Mouse (Mus musculus) forebrain, embryonic 14.5 days (tissue): ENCODE results near the gene 1810055G02Rik. TPM values are rescaled to one million over a fixed set of nuclear protein-coding genes. Genes with fewer than 3 reads are reported as not detected.

Source experiments
- ATAC-seq: fragments of 200-750 bp; cut with Nextera tagmentation; 2 replicates; pipeline ENCODE4 v1.8.0; 2017; ENCODE audit warnings: mild to moderate bottlenecking, moderate library complexity
- DNase-seq: peaks from one replicate; pipeline ENCODE4 v3.0.0-alpha.2; 2015; ENCODE audit warnings: low spot score
- H3K27ac ChIP-seq: fragments of 300-500 bp; sonication (generic); 2 replicates; pipeline ENCODE4 v1.5.1; 2014; ENCODE audit warnings: low read depth, mild to moderate bottlenecking, control low read depth, low read length, moderate library complexity
- H3K27me3 ChIP-seq: fragments of 300-500 bp; sonication (generic); replicated peaks from 2 replicates; pipeline ENCODE4 v1.6.1; 2014; ENCODE audit warnings: low read length, control low read depth, mixed read lengths; ENCODE audit not compliant: control insufficient read depth, insufficient read depth
- H3K36me3 ChIP-seq: fragments of 300-500 bp; sonication (generic); 2 replicates; pipeline ENCODE4 v1.6.1; 2014; ENCODE audit warnings: low read length, control low read depth; ENCODE audit not compliant: control insufficient read depth, insufficient read depth
- H3K4me1 ChIP-seq: fragments of 300-500 bp; sonication (generic); 2 replicates; pipeline ENCODE4 v1.6.1; 2014; ENCODE audit warnings: antibody characterized with exemption, low read length, control low read depth; ENCODE audit not compliant: control insufficient read depth, insufficient read depth
- H3K4me2 ChIP-seq: fragments of 300-500 bp; sonication (generic); 2 replicates; pipeline ENCODE4 v1.6.1; 2014; ENCODE audit warnings: mild to moderate bottlenecking, control low read depth, low read length
- H3K4me3 ChIP-seq: fragments of 300-500 bp; sonication (generic); 2 replicates; pipeline ENCODE4 v1.5.1; 2014; ENCODE audit warnings: low read depth, low read length, control low read depth
- H3K9ac ChIP-seq: fragments of 300-500 bp; sonication (generic); 2 replicates; pipeline ENCODE4 v1.6.1; 2014; ENCODE audit warnings: mild to moderate bottlenecking, low read length, control low read depth, moderate library complexity
- H3K9me3 ChIP-seq: fragments of 300-500 bp; sonication (generic); replicated peaks from 2 replicates; pipeline ENCODE4 v1.6.1; 2016; ENCODE audit warnings: low read length, control low read depth, mixed read lengths; ENCODE audit not compliant: control insufficient read depth
- WGBS: fragments of 180-500 bp; shearing (Covaris S2); extraction: QIAGEN DNeasy Blood & Tissue Kit; methylation state at CpG from one replicate; pipeline ENCODE4 v1.1.7; 2014; 5-methylcytosine and 5-hydroxymethylcytosine counted together
- polyA plus RNA-seq: library from polyadenylated mRNA; unstranded; fragments of >200 nt; fragmentation: Nextera tagmentation; extraction: Ambion mirVana; gene quantifications from 2 replicates; pipeline ENCODE4 v1.2.1, GENCODE M21; 2014

Gene 1810055G02Rik
- polyA plus RNA-seq, 1 experiment from 2014 or later, result 29.7 TPM

- Histone ChIP-seq H3K4me1 (peaks cover 11% of the 10 kb centered on the region), H3K4me3 (no peak overlapping the region), H3K9me3 (no peaks in the 10 kb centered on the region), H3K27me3 (no peaks in the 10 kb centered on the region), H3K36me3 (no peaks in the 10 kb centered on the region), H3K4me2 (no peak overlapping the region), H3K27ac (no peak overlapping the region), H3K9ac (no peak overlapping the region)
- DNase-seq (peak; percentile 45), ATAC-seq (no peak)
- 43% methylated on average over 1 of the region's 1 CpGs for WGBS
Observed at GRCm38 (mm10) chr19:3706258-3706657, 1.8 kb upstream of the 1810055G02Rik start.

DNA sequence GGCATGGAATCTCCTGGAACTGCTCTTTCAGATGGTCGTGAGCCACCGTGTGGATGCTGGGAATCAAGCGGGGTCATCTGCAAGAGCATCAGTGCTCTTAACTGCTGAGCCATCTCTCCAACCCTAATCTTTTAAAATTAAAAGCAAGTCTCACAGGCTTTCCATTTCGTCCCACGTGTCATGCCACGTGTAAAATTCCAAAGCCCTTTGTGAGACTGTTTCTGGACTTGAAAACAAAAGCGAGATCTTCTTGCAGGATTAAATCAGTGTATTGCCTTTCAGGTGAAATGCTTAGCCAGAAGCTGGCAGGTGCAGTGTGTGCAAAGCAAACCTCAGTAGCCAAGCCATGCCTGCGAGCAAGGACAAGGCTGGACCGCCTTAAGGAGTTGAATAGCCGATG, 540 bp upstream of the 1810055G02Rik start:
- Histone ChIP-seq H3K9me3 (no peaks in the 10 kb centered on the region), H3K4me3 (peak overlapping the region; percentile 82), H3K9ac (peak overlapping the region; percentile 67), H3K27me3 (no peaks in the 10 kb centered on the region), H3K36me3 (no peaks in the 10 kb centered on the region), H3K27ac (peak overlapping the region; percentile 58), H3K4me2 (peak overlapping the region; percentile 76), H3K4me1 (peaks cover 11% of the 10 kb centered on the region)
- ATAC-seq (no peak), DNase-seq (peak; percentile 33)
- WGBS, result 35% methylated on average over 10 of the region's 10 CpGs

DNA sequence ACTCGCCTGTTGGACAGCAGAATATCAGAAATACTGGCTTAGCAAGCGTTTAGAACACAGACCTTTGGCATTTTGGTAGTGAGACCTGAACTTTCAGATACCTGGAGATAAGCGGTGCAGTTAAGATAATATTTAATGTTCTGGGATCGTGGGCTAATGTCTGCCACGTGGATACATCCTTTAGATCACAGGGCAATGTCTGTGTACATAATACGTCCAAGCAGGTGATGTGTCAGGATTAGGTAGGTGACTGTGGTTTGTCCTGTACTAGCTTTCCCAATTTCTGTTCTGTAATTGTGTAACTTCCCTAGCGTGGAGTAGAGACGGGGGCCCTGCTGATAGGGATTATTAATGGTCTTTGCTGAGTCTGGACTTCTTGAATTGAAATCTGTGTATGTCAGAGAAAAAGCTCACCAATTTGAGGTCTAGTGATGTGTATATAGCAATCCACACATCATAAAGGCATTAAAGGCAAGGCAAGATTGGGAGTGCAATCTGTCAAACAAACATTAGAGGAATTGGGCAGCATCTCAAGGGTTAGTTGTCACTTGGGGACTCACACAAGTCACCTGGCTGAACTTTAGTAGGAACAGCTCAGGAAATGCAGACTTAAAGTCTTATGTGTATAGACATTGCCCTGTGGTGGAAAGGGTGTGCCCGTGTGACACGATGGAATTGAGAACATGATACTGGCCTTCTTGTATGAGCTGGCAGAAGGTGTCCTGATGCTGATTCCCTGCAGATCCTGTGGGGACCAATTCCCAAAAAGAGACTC, 1.1 kb downstream of the 1810055G02Rik start:
- 49% methylated on average over 10 of the region's 10 CpGs for WGBS
- DNase-seq (no peak), ATAC-seq (no peak)
- Histone ChIP-seq H3K27ac (no peak overlapping the region), H3K4me1 (peaks cover 11% of the 10 kb centered on the region), H3K36me3 (peaks cover 2% of the 10 kb centered on the region; the same call in 1 of the 2 replicates), H3K4me2 (peak overlapping the region; percentile 76), H3K27me3 (no peaks in the 10 kb centered on the region), H3K9me3 (no peaks in the 10 kb centered on the region), H3K9ac (peak overlapping the region; percentile 84), H3K4me3 (peak overlapping the region; percentile 82)

DNA sequence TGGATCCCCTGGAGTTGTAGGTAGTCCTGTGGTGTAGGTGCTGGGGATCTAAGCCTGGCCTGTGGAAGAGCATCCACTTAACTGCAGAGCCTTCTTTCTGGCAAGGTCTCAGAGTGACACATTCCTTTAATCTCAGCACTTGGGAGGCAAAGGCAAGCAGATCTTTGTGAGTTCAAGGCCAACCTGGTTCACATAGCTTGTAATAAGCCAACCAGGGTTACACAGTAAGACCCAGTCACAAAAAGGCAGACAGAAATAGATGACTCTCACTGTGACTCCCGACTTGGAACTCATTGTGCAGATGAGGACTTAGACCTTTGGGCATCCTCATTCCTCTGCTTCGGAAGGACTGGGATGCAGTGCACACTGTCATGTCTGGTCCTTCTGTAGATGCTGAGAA, 2.3 kb downstream of the 1810055G02Rik start:
- Histone ChIP-seq H3K4me3 (no peak overlapping the region), H3K9me3 (no peaks in the 10 kb centered on the region), H3K27me3 (no peaks in the 10 kb centered on the region), H3K36me3 (peaks cover 10% of the 10 kb centered on the region), H3K9ac (no peak overlapping the region), H3K4me1 (peaks cover 11% of the 10 kb centered on the region), H3K27ac (no peak overlapping the region), H3K4me2 (no peak overlapping the region)
- WGBS, result 91% methylated on average over 2 of the region's 2 CpGs
- ATAC-seq, result no peak
- no peak for DNase-seq

DNA sequence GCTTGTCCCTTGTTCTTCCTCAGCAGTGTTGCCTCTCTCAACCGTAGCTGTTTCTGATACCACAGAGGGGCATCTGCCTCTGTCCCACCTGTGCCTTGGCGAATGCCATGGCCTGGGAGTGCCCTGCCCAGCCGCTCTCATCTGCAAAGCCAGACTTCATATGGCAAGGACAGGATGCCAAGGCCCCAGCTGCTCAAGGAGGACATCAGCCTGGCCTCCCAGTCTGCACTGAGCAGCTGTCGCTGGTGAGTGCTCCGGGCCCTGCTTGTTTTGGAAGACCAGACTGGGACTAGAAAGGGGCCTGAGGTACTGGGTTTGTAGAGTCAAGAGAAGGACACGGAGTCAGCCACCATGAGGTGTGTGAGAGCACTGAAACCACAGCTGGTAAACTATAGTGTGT, 6.3 kb downstream of the 1810055G02Rik start:
- WGBS, result 89% methylated on average over 6 of the region's 6 CpGs

GRCm38 (mm10) chr19:3718481-3719361, 10.6 kb downstream of the 1810055G02Rik start:
- H3K36me3 ChIP-seq, result peaks cover 40% of the 10 kb centered on the region
- no peaks in the 10 kb centered on the region for H3K9me3 ChIP-seq
- peaks cover 3% of the 10 kb centered on the region for H3K4me1 ChIP-seq
- H3K4me2 ChIP-seq, result peak overlapping the region; percentile 63
- DNase-seq (peak; percentile 76), ATAC-seq (peak; percentile 79)
- H3K27ac ChIP-seq, result no peak overlapping the region
- H3K27me3 ChIP-seq, result no peaks in the 10 kb centered on the region
- peak overlapping the region; percentile 33 for H3K4me3 ChIP-seq
- peak overlapping the region; percentile 49; the same call in 1 of the 2 replicates for H3K9ac ChIP-seq
- WGBS, result 40% methylated on average over 19 of the region's 19 CpGs

More for the DNA sequence above, 6.3 kb downstream of the 1810055G02Rik start:
- DNase-seq (no peak), ATAC-seq (no peak)
- no peak overlapping the region for H3K4me2 ChIP-seq
- no peak overlapping the region for H3K4me3 ChIP-seq
- H3K36me3 ChIP-seq, result peaks cover 40% of the 10 kb centered on the region
- no peaks in the 10 kb centered on the region for H3K27me3 ChIP-seq
- H3K9ac ChIP-seq, result no peak overlapping the region
- H3K9me3 ChIP-seq, result no peaks in the 10 kb centered on the region
- no peak overlapping the region for H3K27ac ChIP-seq
- H3K4me1 ChIP-seq, result peaks cover 4% of the 10 kb centered on the region

DNA sequence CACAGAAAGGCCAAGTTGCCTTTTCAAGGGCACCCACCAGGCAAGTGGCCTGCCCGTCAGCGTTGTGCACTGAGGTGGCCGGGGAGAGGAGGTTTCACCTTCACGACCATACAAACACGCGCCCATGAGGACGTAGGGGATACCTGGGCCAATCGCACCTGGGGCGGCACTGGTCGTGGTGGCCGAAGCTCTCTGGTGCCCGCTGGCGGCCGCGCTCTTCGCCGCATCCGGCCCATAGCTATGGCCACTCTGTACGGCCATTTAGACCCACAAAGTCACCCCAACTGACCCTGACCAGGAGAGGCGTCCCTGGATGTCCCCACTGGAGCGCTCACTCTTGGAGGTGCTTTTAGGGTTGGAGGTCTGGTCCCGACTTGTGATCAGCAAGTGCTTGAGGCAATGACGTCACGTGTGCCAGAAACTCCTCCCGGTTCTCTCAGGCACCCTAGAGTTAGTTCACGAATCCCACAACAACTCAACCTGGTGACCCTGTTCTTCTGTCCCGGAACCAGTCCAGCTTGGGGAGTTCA, 11.3 kb downstream of the 1810055G02Rik start:
- peaks cover 3% of the 10 kb centered on the region for H3K4me1 ChIP-seq
- DNase-seq (peak; percentile 34), ATAC-seq (peak; percentile 58)
- H3K4me3 ChIP-seq, result peak overlapping the region; percentile 33
- H3K27me3 ChIP-seq, result no peaks in the 10 kb centered on the region
- peak overlapping the region; percentile 49 for H3K9ac ChIP-seq
- H3K27ac ChIP-seq, result no peak overlapping the region
- under 1% methylated on average over 27 of the region's 27 CpGs for WGBS
- H3K9me3 ChIP-seq, result no peaks in the 10 kb centered on the region
- H3K36me3 ChIP-seq, result peaks cover 36% of the 10 kb centered on the region
- H3K4me2 ChIP-seq, result peak overlapping the region; percentile 63

GRCm38 (mm10) chr19:3723170-3723569, 15.1 kb downstream of the 1810055G02Rik start:
- Histone ChIP-seq H3K27ac (no peak overlapping the region), H3K9ac (no peak overlapping the region), H3K36me3 (peaks cover 3% of the 10 kb centered on the region; the same call in 1 of the 2 replicates), H3K4me3 (no peak overlapping the region), H3K4me2 (no peak overlapping the region), H3K9me3 (no peaks in the 10 kb centered on the region), H3K27me3 (no peaks in the 10 kb centered on the region), H3K4me1 (peaks cover 3% of the 10 kb centered on the region)
- no peak for ATAC-seq
- WGBS, result 93% methylated on average over 9 of the region's 9 CpGs
- DNase-seq, result no peak
